Mouse (Mus musculus) lung, postnatal 25 days (tissue): ENCODE results near the gene Zfp969.
"Not testable (repeated sequence)": the region's sequence is repeated elsewhere in the genome, so short reads cannot be mapped to it uniquely, and the experiment has no call there.

ENCODE experiments used
- DNase-seq: peaks from one replicate; pipeline ENCODE4 v3.0.0; 2022; ENCODE audit warnings: low spot score

The Zfp969 gene

DNA sequence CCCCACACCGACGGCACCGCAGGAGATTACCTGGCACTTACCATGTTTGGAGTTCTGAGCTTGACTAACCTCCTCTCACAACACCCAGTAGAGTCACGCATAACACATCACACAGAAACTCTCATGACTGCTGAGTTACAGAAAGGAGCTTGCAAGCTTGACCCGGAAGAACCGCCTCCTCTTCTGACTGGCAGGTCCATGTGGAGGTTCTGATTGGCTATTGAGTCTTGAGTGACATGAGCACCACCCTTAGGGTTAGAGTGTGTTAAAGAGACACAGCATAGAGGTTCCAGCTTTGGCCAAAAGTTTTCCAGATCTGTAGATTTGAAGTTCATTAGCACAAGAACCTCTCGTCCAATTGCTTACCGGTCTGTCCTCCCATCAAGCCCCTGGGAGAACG is at the start of gene Zfp969:
Gene Zfp969 (minus strand): TSS at position 101 of the 400 bp plus-strand sequence.
- not testable (repeated sequence) for DNase-seq

DNA sequence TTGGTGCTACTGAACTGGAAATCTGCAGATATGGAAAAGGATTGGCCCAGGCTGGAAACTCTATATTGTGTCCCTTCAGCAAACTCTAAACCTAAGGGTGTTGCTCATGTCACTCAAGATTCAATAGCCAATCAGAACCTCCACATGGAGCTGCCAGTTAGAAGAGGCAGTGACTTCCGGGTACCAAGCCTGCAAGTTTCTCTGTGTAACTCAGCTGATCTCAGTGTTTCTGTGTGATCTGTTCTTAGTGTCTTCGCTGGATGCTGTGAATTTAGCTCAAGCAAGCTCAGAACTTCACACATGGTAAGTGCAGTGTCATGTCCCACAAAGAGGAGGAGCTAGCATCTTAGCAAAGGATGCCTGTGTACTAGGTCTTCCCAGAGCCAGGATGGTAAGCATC is 37.8 kb upstream of the Zfp969 start, which contains the start of gene Gm2007:
Gene Gm2007 (plus strand): TSS at position 301 of the 400 bp plus-strand sequence.
- DNase-seq, result not testable (repeated sequence)

DNA sequence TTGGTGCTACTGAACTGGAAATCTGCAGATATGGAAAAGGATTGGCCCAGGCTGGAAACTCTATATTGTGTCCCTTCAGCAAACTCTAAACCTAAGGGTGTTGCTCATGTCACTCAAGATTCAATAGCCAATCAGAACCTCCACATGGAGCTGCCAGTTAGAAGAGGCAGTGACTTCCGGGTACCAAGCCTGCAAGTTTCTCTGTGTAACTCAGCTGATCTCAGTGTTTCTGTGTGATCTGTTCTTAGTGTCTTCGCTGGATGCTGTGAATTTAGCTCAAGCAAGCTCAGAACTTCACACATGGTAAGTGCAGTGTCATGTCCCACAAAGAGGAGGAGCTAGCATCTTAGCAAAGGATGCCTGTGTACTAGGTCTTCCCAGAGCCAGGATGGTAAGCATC is 59.8 kb downstream of the Zfp969 start, which contains the start of gene Gm11007:
Gene Gm11007 (plus strand): TSS at position 301 of the 400 bp plus-strand sequence.
- not testable (repeated sequence) for DNase-seq
